Mouse (Mus musculus): ENCODE measurements at regions not wholly inside any gene's neighbourhood (a gene's known extent, or its start where the extent isn't known, plus 50 kb on each side); places are given as distances from the start of the nearest gene placed in this dataset.
A peak's percentile ranks its signal among the peaks of the same experiment; 100 is the strongest.

DNA sequence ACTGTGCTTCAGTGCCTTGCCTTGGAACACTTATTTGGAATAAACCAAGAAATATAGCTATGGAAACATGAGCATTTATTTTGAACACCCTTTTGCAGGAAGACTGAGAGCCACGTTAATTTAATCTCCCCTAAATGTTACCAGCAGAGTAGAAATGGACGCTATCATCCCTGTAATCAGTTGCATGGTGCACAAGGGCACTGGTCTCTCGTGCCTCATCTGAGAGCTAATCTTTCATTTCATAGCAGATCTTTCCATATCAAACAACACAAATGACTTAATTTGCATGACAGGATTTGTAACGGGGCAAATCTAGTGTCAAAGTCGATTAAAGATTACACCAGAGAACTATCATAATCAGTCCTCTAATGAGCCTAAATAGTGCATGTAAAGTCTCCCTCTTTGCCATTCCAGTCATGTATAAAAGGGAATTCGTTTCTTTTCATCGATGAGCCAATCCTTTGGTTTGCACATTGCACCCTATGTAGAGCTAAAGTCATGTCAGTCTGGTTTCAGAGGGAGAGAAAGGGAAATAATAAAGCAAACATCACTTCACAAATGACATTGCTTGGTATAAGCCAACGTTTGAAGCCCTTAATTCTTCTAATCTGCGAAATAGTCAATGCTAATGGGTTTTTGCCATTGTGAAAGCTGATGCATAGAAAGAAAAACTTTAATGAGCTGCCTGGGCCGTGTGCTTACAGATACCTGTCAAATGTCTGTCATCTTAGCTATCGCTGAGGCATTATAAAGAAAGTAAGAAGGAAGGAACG is 198.7 kb upstream of the Sp8 start:
- no peak overlapping the region for H3K4me3 ChIP-seq (ENCODE audit: low read depth, low read length)
- no peaks in the 10 kb centered on the region for H3K27me3 ChIP-seq (ENCODE audit: control insufficient read depth, insufficient read depth, low read depth, low read length)
- 61% methylated on average over 12 of the region's 12 CpGs for WGBS (ENCODE audit: insufficient replicate concordance)
- ATAC-seq (ENCODE audit: low read depth) = no peak
- H3K36me3 ChIP-seq (ENCODE audit: control insufficient read depth, insufficient read depth) = no peaks in the 10 kb centered on the region
- no peaks in the 10 kb centered on the region for H3K9me3 ChIP-seq (replicated peaks; ENCODE audit: control insufficient read depth, low read length)
- no peaks in the 10 kb centered on the region for H3K4me1 ChIP-seq (ENCODE audit: control insufficient read depth, low read depth, low read length)
- no peak overlapping the region for H3K9ac ChIP-seq (ENCODE audit: low read depth, low read length)
- H3K4me2 ChIP-seq (ENCODE audit: low read depth, low read length) = no peak overlapping the region
- H3K27ac ChIP-seq (ENCODE audit: low read length) = no peak overlapping the region

DNA sequence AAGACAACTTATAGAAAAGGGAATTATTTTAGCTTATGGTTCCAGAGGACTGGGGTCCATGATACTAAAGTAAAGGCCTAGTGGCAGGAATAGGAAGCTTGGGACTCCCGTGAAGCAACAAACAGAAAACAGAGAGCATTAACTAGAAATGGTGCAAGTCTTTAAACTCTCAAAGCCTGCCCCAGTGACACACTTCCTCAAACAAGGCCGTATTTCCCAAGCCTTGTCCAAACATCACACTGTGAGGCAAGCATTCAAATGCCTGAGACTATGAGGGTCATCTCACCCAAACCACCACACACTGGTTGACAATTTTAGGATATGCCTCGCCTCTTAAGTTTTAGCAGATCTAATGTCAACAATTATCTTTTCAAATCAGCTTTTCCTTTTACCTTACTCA is 205.2 kb upstream of the Sp8 start:
- no peak overlapping the region for H3K4me2 ChIP-seq (ENCODE audit: low read depth, low read length)
- peak; percentile 43; the same call in 1 of the 2 replicates for ATAC-seq (ENCODE audit: low read depth)
- H3K9ac ChIP-seq (ENCODE audit: low read depth, low read length) = no peak overlapping the region
- H3K4me1 ChIP-seq (ENCODE audit: control insufficient read depth, low read depth, low read length) = no peaks in the 10 kb centered on the region
- 39% methylated on average over 3 of the region's 3 CpGs for WGBS (ENCODE audit: insufficient replicate concordance)
- H3K27ac ChIP-seq (ENCODE audit: low read length) = no peak overlapping the region
- no peaks in the 10 kb centered on the region for H3K27me3 ChIP-seq (ENCODE audit: control insufficient read depth, insufficient read depth, low read depth, low read length)
- no peaks in the 10 kb centered on the region for H3K9me3 ChIP-seq (replicated peaks; ENCODE audit: control insufficient read depth, low read length)
- no peak overlapping the region for H3K4me3 ChIP-seq (ENCODE audit: low read depth, low read length)
- H3K36me3 ChIP-seq (ENCODE audit: control insufficient read depth, insufficient read depth) = no peaks in the 10 kb centered on the region

DNA sequence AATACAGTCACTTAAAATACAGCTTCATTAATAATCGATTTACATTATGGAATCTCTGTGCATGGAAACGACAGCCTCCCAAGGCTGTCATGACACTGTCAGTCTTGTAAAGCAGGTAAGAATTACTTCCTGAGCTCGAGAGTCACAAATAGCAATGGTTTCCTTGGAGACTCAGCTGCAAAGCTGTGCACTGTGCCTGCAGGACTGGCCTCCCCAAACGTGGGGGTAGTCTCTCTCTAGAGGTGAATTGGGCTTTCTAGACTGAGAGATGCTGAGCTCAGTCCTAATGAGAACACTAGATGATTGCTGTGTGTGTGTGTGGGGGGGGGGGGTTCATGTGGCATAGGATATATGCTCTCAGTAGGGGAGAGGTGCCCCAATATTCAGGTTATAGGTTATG is 208.9 kb upstream of the Sp8 start:
- no peak for ATAC-seq (ENCODE audit: low read depth)
- H3K4me3 ChIP-seq (ENCODE audit: low read depth, low read length) = no peak overlapping the region
- no peaks in the 10 kb centered on the region for H3K4me1 ChIP-seq (ENCODE audit: control insufficient read depth, low read depth, low read length)
- H3K27me3 ChIP-seq (ENCODE audit: control insufficient read depth, insufficient read depth, low read depth, low read length) = no peaks in the 10 kb centered on the region
- no peaks in the 10 kb centered on the region for H3K36me3 ChIP-seq (ENCODE audit: control insufficient read depth, insufficient read depth)
- no peaks in the 10 kb centered on the region; the same call in 1 of the 2 replicates for H3K9me3 ChIP-seq (replicated peaks; ENCODE audit: control insufficient read depth, low read length)
- WGBS (ENCODE audit: insufficient replicate concordance) = 34% methylated on average over 4 of the region's 4 CpGs
- no peak overlapping the region for H3K9ac ChIP-seq (ENCODE audit: low read depth, low read length)
- H3K27ac ChIP-seq (ENCODE audit: low read length) = no peak overlapping the region
- H3K4me2 ChIP-seq (ENCODE audit: low read depth, low read length) = no peak overlapping the region

DNA sequence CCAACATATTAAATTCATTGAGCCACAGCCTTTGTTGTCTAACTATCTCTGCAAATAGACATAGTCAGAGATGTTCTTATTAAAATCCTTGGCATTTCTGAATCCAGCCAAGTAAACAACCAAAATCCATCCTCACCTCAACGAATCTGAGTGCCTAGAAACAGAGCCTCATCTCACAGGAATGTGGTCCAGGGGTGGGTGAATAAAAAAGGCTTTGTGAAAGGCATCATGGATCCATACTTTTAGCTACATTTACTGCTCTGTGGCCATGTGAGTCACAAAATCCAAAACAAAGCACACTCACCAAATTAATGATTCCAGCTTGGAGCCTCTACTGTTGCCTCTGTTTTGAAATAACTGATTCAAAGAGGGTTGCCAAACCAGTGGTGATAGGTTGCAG is 210.7 kb upstream of the Sp8 start:
- Histone ChIP-seq H3K9me3 (replicated peaks; ENCODE audit: control insufficient read depth, low read length) (no peaks in the 10 kb centered on the region; the same call in 1 of the 2 replicates), H3K4me1 (ENCODE audit: control insufficient read depth, low read depth, low read length) (no peaks in the 10 kb centered on the region), H3K27me3 (ENCODE audit: control insufficient read depth, insufficient read depth, low read depth, low read length) (no peaks in the 10 kb centered on the region), H3K36me3 (ENCODE audit: control insufficient read depth, insufficient read depth) (no peaks in the 10 kb centered on the region), H3K4me3 (ENCODE audit: low read depth, low read length) (no peak overlapping the region), H3K27ac (ENCODE audit: low read length) (no peak overlapping the region), H3K9ac (ENCODE audit: low read depth, low read length) (no peak overlapping the region), H3K4me2 (ENCODE audit: low read depth, low read length) (no peak overlapping the region)
- ATAC-seq (ENCODE audit: low read depth) = no peak
- 33% methylated on average over 1 of the region's 1 CpGs for WGBS (ENCODE audit: insufficient replicate concordance)

DNA sequence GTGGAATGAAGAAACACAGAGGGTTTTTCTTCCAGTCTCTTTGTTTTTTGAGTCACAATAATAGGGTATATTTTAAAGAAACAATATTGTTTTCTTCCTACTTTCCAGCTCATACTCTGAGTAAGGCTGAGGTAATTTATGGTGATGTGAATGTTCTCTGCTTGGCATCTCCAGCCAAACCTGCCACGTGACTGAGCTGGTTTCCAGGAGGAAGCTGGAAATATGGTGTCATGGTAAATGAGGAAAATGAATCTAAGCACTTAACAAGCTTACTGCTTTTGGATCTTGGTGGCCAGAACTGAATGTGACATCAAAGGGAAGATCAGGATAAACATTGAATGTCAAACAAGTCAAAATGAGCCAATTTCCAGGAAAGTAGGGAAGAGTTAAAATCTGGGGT is 215.8 kb upstream of the Sp8 start:
- 30% methylated on average over 1 of the region's 1 CpGs for WGBS (ENCODE audit: insufficient replicate concordance)
- no peak for ATAC-seq (ENCODE audit: low read depth)
- no peaks in the 10 kb centered on the region; the same call in 1 of the 2 replicates for H3K9me3 ChIP-seq (replicated peaks; ENCODE audit: control insufficient read depth, low read length)

DNA sequence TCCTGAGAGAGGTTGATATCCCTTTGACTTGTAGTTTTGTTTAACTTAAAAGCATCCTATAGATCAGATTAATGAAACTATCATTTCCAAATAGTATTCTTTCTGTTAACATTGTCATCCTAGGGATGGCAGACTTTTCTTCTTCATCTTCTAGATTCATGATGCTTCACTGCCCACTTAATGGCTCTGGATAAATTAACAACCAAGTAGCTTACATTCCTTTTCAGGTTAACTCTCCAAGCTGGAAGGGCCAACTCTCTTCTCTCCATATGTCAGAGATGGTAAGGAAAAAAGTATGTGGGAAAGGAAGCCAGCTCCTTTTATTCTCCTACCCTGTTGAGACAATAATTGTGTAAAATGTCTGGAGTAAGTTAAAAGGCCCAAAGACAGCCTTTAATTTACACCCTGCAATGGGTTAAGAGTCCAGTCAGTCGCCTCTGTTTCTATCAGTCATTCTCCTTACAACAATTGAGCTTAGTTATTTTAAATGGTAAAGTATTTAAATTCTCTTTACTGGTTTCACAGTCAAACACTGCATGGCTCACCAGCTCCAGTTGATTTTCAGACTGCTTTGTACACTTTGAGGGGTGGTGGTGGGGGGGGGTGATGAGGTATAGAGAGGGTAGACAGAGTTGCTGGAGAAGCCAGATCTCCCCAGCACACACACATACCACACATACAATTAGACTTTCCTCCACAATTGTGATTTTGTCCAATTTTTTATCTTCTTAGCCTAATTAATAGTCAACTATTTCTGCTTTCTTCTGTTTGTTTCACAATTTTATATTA is 224.2 kb upstream of the Sp8 start:
- Histone ChIP-seq H3K4me3 (ENCODE audit: low read depth, low read length) (no peak overlapping the region), H3K36me3 (ENCODE audit: control insufficient read depth, insufficient read depth) (no peaks in the 10 kb centered on the region), H3K27ac (ENCODE audit: low read length) (no peak overlapping the region), H3K4me2 (ENCODE audit: low read depth, low read length) (no peak overlapping the region), H3K9ac (ENCODE audit: low read depth, low read length) (no peak overlapping the region), H3K9me3 (replicated peaks; ENCODE audit: control insufficient read depth, low read length) (no peaks in the 10 kb centered on the region), H3K27me3 (ENCODE audit: control insufficient read depth, insufficient read depth, low read depth, low read length) (no peaks in the 10 kb centered on the region), H3K4me1 (ENCODE audit: control insufficient read depth, low read depth, low read length) (no peaks in the 10 kb centered on the region)
- 53% methylated on average over 1 of the region's 1 CpGs for WGBS (ENCODE audit: insufficient replicate concordance)
- no peak for ATAC-seq (ENCODE audit: low read depth)

More for the DNA sequence above, 215.8 kb upstream of the Sp8 start:
- no peaks in the 10 kb centered on the region for H3K27me3 ChIP-seq (ENCODE audit: control insufficient read depth, insufficient read depth, low read depth, low read length)
- H3K27ac ChIP-seq (ENCODE audit: low read length) = no peak overlapping the region
- no peaks in the 10 kb centered on the region for H3K36me3 ChIP-seq (ENCODE audit: control insufficient read depth, insufficient read depth)
- H3K9ac ChIP-seq (ENCODE audit: low read depth, low read length) = no peak overlapping the region
- H3K4me1 ChIP-seq (ENCODE audit: control insufficient read depth, low read depth, low read length) = no peaks in the 10 kb centered on the region
- H3K4me2 ChIP-seq (ENCODE audit: low read depth, low read length) = no peak overlapping the region
- H3K4me3 ChIP-seq (ENCODE audit: low read depth, low read length) = no peak overlapping the region

DNA sequence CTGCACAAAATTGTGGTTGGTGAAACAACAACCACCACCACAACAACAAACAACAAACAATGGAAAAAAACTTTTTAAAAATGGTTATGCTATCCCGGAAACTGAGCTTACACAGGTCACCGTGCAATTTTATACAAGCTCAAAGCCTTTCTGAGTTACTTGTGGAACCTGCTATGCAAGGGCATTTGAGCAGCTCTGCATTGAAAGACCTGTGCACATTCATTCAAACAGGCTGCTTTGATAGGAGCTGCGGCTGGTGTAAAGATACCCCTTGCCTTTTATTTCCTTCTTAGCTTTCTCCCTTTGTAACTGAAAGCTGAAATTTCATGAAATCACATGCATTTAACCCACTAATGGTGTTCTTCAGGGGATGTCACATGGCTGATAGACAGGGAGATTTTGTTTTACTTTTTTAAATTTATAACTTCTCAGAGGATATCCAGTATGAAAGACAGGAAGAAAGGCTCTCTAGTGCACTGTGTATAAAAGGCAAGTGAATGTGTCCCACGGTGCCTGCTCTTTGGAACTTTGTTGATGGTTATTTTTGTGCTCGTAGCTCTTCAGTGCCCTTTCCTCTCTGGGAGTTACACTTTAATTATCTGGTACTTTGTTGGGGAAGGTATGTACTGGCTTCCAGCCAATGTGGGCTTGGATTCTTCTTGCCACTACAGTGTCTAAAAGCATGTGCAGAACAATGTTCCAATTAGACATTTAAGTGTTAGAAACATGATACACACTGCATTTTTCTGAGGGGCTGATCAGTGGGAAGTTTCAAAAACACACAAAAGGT is 225.1 kb upstream of the Sp8 start:
- no peaks in the 10 kb centered on the region for H3K4me1 ChIP-seq (ENCODE audit: control insufficient read depth, low read depth, low read length)
- peak; percentile 71 for ATAC-seq (ENCODE audit: low read depth)
- H3K36me3 ChIP-seq (ENCODE audit: control insufficient read depth, insufficient read depth) = no peaks in the 10 kb centered on the region
- no peak overlapping the region for H3K4me2 ChIP-seq (ENCODE audit: low read depth, low read length)
- H3K9me3 ChIP-seq (replicated peaks; ENCODE audit: control insufficient read depth, low read length) = no peaks in the 10 kb centered on the region
- H3K27ac ChIP-seq (ENCODE audit: low read length) = no peak overlapping the region
- no peak overlapping the region for H3K4me3 ChIP-seq (ENCODE audit: low read depth, low read length)
- H3K27me3 ChIP-seq (ENCODE audit: control insufficient read depth, insufficient read depth, low read depth, low read length) = no peaks in the 10 kb centered on the region
- 41% methylated on average over 5 of the region's 5 CpGs for WGBS (ENCODE audit: insufficient replicate concordance)
- H3K9ac ChIP-seq (ENCODE audit: low read depth, low read length) = no peak overlapping the region

DNA sequence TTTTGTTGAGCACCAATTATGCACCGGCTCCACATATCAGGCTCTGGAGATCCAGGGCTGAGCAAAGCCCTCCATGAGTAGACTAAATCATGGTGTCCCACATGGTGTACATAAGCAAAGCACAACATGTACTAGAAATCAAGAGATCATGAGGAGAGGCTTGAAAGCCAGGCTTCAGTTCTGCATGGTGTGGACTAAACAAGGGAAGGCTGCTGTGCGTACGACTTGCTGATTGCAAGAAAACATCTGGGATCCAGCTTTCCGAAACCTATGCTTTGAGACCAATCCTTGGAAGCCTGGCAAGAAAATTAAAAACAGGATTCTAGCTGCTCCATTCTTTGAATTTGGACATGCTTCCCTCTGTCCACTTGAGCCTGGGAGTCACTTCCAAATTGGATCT is 249.1 kb upstream of the Sp8 start:
- WGBS (ENCODE audit: insufficient replicate concordance) = 76% methylated on average over 4 of the region's 4 CpGs
- no peak overlapping the region for H3K4me3 ChIP-seq (ENCODE audit: low read depth, low read length)
- no peaks in the 10 kb centered on the region for H3K9me3 ChIP-seq (replicated peaks; ENCODE audit: control insufficient read depth, low read length)
- no peak overlapping the region for H3K27ac ChIP-seq (ENCODE audit: low read length)
- H3K4me1 ChIP-seq (ENCODE audit: control insufficient read depth, low read depth, low read length) = no peaks in the 10 kb centered on the region
- no peak overlapping the region for H3K9ac ChIP-seq (ENCODE audit: low read depth, low read length)
- no peaks in the 10 kb centered on the region for H3K27me3 ChIP-seq (ENCODE audit: control insufficient read depth, insufficient read depth, low read depth, low read length)
- H3K4me2 ChIP-seq (ENCODE audit: low read depth, low read length) = no peak overlapping the region
- H3K36me3 ChIP-seq (ENCODE audit: control insufficient read depth, insufficient read depth) = no peaks in the 10 kb centered on the region
- ATAC-seq (ENCODE audit: low read depth) = no peak
